Mouse (Mus musculus) regulatory T cell (primary cell): ENCODE data around the gene Uck2.

Experiments
- in situ Hi-C: fragments of 300-600 bp; cut with MboI, MseI; formaldehyde crosslinking; loops from one replicate; pipeline ENCODE4 v1.15.1; 2025; ENCODE audit warnings: high pct_unique_total_duplicates

Gene Uck2

GRCm38 (mm10) chr1:167259702-167260101 is 25.4 kb downstream of the Uck2 start:
- in situ Hi-C loops = no loop called here

- in situ Hi-C loops = no loop called here
Measured at GRCm38 (mm10) chr1:167256724-167257302, 28.3 kb downstream of the Uck2 start.

- in situ Hi-C loops = no loop called here
Measured at GRCm38 (mm10) chr1:167253579-167253978, 31.5 kb downstream of the Uck2 start.

- in situ Hi-C loops = loop anchor here (25.0 kb wide), 1 partner anchor 1538 kb away; the partner anchor contains the start of gene Rcsd1
Measured at GRCm38 (mm10) chr1:167249881-167250280, 35.2 kb downstream of the Uck2 start.

- in situ Hi-C loops = loop anchor here (25.0 kb wide), 1 partner anchor 1537 kb away; the partner anchor contains the start of gene Rcsd1
Measured at GRCm38 (mm10) chr1:167249252-167249651, 35.9 kb downstream of the Uck2 start.

- in situ Hi-C loops = loop anchor here (25.0 kb wide), 1 partner anchor 1536 kb away; the partner anchor contains the start of gene Rcsd1
Measured at GRCm38 (mm10) chr1:167247886-167248285, 37.2 kb downstream of the Uck2 start.

- in situ Hi-C loops = loop anchor here (25.0 kb wide), 1 partner anchor 1535 kb away; the partner anchor contains the start of gene Rcsd1
Measured at GRCm38 (mm10) chr1:167246976-167247375, 38.1 kb downstream of the Uck2 start.

GRCm38 (mm10) chr1:167246275-167246674 is 38.8 kb downstream of the Uck2 start:
- in situ Hi-C loops = loop anchor here (25.0 kb wide), 1 partner anchor 1534 kb away; the partner anchor contains the start of gene Rcsd1

- in situ Hi-C loops = loop anchor here (25.0 kb wide), 1 partner anchor 1533 kb away; the partner anchor contains the start of gene Rcsd1
Measured at GRCm38 (mm10) chr1:167245180-167245641, 39.9 kb downstream of the Uck2 start.

- in situ Hi-C loops = loop anchor here (25.0 kb wide), 1 partner anchor 1530 kb away; the partner anchor contains the start of gene Rcsd1
Measured at GRCm38 (mm10) chr1:167242191-167242681, 42.9 kb downstream of the Uck2 start.

- in situ Hi-C loops = loop anchor here (25.0 kb wide), 1 partner anchor 1529 kb away; the partner anchor contains the start of gene Rcsd1
Measured at GRCm38 (mm10) chr1:167241487-167241886, 43.6 kb downstream of the Uck2 start.

- in situ Hi-C loops = loop anchor here (25.0 kb wide), 1 partner anchor 1528 kb away; the partner anchor contains the start of gene Rcsd1
Measured at GRCm38 (mm10) chr1:167240361-167240760, 44.8 kb downstream of the Uck2 start.

GRCm38 (mm10) chr1:167239916-167240315 is 45.2 kb downstream of the Uck2 start:
- in situ Hi-C loops = loop anchor here (25.0 kb wide), 1 partner anchor 1528 kb away; the partner anchor contains the start of gene Rcsd1

GRCm38 (mm10) chr1:167237798-167238197 is 47.3 kb downstream of the Uck2 start:
- in situ Hi-C loops = loop anchor here (25.0 kb wide), 1 partner anchor 1525 kb away; the partner anchor contains the start of gene Rcsd1

- in situ Hi-C loops = loop anchor here (25.0 kb wide), 1 partner anchor 1524 kb away; the partner anchor contains the start of gene Rcsd1
Measured at GRCm38 (mm10) chr1:167236790-167237189, 48.3 kb downstream of the Uck2 start.

- in situ Hi-C loops = loop anchor here (5.0 to 25.0 kb wide), 2 partner anchors 103 to 1522 kb away; partner anchors contain the start of gene Rcsd1
Measured at GRCm38 (mm10) chr1:167234344-167234743, 50.8 kb downstream of the Uck2 start.

GRCm38 (mm10) chr1:167232918-167233317 is 52.2 kb downstream of the Uck2 start:
- in situ Hi-C loops = loop anchor here (5.0 to 25.0 kb wide), 2 partner anchors 104 to 1521 kb away; partner anchors contain the start of gene Rcsd1

- in situ Hi-C loops = loop anchor here (5.0 to 25.0 kb wide), 2 partner anchors 106 to 1519 kb away; partner anchors contain the start of gene Rcsd1
Measured at GRCm38 (mm10) chr1:167231612-167232283, 53.4 kb downstream of the Uck2 start.

- in situ Hi-C loops = loop anchor here (5.0 to 25.0 kb wide), 2 partner anchors 106 to 1519 kb away; partner anchors contain the start of gene Rcsd1
Measured at GRCm38 (mm10) chr1:167230930-167231611, 54.0 kb downstream of the Uck2 start.

- in situ Hi-C loops = loop anchor here (5.0 to 25.0 kb wide), 3 partner anchors 50 to 785 kb away; no protein-coding TSS in a partner anchor
Measured at GRCm38 (mm10) chr1:167222382-167223010, 62.6 kb downstream of the Uck2 start.
